Mouse (Mus musculus) yolk sac, embryonic 10.5 days (tissue): ENCODE data around the gene Nfix.
A peak's percentile ranks its signal among the peaks of the same experiment; 100 is the strongest.

Source experiments
- DNase-seq: peaks from one replicate; pipeline ENCODE4 v3.0.0-alpha.2; 2017; ENCODE audit warnings: low spot score

Nfix gene

DNA sequence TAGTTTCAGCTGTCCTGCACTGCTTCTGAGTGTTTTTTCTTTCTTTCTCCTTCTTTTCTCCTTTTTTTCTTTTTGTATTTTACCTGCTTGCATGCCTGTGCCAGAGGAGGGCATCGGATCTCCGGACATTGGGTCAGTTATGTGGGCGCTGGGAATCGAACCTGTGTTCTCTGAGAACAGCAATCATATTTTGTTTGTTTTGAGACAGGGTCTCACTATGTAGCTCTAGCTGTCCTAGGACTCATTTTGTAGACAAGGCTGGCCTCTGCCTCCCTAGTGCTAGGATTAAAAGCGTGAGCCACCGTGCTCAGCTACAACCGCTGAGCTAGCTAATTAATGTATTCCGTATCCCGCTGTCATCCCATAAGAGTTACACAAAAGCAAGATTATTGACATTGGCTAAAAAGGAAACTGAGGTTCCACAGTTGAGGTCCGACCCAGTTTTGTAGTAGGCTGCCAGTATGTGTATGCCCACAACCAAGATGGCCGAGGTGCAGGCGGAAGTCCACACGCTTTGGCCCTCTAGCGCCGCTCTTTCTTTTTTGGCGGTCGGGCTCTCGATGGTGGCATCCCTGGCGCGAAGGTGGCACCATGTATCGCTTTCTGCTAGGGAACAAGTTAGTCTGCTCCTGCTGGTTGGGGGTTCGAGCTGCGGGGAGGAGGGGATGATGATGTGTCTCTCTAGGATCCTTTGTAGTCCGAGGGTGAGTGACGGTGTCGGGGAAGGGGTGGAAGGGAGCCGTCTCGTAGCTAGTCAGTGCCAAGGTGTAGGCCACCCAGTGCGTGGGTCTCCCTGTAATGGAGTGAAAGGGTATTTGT, 135.4 kb downstream of the Nfix start:
- DNase-seq = peak; percentile 79

DNA sequence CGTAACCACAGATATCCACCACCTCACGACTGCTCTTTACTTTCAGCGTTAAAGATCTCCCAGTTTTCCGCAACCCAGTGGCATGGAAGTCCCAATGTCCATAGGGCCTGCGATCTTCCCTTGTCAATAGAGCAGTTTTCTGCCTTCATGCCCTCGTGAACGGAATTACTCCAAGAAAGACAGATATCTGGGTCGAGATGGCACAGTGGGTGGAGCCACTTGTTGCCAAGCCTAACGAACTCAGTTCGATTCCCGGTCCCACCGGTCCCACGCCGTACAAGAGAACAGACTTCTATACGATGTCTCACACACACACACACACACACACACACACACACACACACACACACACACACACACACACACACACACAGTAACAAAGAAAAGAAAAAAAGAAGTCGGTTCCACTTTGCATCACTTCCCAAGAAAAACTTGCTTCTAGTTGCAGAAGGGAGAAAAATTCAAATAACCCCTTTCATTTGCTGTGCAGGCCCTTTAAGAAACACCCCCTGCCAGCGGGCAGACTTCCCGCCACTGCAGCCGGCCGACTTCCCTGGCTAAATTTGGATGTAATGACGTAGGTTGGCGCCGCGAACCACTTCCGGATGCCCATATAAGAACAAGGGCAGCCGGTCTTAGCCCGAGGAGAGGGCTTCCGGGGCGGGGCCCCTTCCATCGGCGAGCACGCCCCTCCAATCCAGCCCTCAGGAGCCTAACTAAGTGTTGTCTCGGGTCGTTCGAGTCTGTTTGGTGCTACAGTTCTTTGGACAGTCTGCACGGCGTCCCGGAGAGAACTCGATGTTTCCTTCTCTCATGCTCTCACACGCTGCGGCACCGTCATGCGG, 136.4 kb downstream of the Nfix start:
- peak; percentile 97 for DNase-seq

GRCm38 (mm10) chr8:84662581-84663065, 137.5 kb downstream of the Nfix start, which contains the start of gene Ier2:
Gene Ier2, minus strand, starts transcription at chr8:84662852.
- DNase-seq = peak; percentile 96

DNA sequence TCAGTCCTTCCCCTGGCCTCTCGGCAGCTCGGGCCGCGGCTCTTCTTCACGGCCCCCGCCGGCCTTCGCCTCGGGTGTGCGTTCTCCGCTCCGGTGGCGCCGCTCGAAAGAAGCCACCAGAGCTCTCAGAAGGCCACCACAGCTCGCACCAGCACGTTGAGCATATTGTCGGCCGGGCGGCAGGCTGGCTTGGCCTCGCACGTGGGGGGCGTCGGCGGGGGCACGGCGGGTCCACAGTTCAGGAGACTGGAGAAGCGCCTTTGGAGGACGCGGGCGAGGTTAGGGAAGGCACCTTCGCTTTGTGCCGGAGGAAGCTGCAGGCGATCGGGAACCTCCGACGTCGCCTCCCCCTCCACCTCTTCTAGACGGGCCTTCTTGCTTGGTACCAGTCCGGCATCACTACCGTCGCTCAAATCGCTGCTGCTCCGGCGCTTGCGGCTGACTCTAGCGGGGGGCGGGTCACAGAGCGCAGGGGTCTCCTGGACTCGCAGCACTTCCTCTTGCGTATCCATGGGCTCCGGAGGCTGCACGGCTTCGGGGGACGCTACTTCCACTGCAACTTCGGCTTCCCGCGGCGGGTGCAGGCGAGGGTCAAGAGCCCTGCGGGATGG, 138.1 kb downstream of the Nfix start:
- peak; percentile 68 for DNase-seq

DNA sequence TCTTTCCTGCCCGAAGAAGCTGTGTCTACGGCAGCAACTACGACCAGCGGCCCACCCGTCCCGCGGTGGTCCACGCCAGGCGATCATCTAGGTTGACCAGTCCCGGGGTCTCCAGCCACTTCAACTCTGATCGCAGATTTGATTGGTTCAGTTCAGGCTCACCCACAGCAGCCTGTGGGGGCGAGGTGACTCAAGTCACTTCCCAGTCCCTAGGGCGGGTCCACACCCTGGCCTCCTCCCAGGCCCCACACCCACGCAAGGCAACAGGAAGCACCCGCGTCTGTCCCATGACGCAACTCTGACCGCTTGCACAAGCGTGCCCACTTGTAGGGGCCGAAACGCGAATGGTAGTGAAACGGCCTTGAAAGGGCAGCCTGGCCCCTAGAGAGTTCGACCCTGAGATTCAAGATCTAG, 138.7 kb downstream of the Nfix start:
- peak; percentile 81 for DNase-seq

- peak; percentile 92 for DNase-seq
Measured at GRCm38 (mm10) chr8:84660819-84661457, 139.2 kb downstream of the Nfix start.

GRCm38 (mm10) chr8:84659936-84660818, 140.0 kb downstream of the Nfix start:
- peak; percentile 87 for DNase-seq

DNA sequence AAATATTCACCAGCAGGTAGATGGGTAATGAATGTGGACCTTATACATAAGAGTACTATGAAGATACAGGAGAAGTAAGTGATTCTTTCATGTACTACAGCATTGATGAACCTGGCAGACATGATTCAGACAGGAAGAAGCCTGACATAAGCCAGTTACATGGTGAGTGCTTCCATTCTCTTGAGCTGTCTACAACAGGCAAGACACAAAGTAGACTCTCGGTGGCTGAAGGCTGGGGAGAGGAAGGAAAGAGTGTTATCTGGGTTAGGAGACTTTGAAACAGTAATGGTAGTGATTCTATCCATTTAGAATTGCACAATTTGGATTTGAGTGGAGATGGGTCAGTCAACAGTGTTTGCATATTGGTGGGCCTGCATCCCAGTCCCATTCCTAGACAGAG, 141.2 kb downstream of the Nfix start:
- DNase-seq = no peak

- no peak for DNase-seq
Measured at GRCm38 (mm10) chr8:84657680-84658079, 142.5 kb downstream of the Nfix start.

DNA sequence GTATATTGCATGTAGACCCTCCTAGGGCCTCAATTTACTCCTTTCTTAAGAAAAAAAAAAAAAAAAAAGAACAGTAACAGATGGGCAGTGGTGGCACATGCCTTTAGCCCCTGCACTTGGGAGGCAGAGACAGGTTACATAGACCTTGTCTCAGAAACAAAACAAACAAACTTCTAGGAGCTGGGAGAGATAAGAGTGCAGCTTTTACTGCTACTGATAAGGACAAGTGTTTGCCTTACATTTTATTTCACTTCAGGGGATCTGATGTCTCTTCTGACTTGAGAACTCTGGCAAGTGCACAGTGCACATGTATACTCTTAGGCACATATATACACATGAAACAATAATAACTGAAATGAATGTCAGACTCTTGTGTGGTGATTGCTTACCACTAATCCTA, 142.9 kb downstream of the Nfix start:
- no peak for DNase-seq

- peak; percentile 93 for DNase-seq
Measured at GRCm38 (mm10) chr8:84656641-84657126, 143.5 kb downstream of the Nfix start.

- peak; percentile 66 for DNase-seq
Measured at GRCm38 (mm10) chr8:84656191-84656525, 144.0 kb downstream of the Nfix start.

GRCm38 (mm10) chr8:84655336-84656190, 144.6 kb downstream of the Nfix start:
- DNase-seq = peak; percentile 79

GRCm38 (mm10) chr8:84654597-84654996, 145.5 kb downstream of the Nfix start:
- DNase-seq = no peak

DNA sequence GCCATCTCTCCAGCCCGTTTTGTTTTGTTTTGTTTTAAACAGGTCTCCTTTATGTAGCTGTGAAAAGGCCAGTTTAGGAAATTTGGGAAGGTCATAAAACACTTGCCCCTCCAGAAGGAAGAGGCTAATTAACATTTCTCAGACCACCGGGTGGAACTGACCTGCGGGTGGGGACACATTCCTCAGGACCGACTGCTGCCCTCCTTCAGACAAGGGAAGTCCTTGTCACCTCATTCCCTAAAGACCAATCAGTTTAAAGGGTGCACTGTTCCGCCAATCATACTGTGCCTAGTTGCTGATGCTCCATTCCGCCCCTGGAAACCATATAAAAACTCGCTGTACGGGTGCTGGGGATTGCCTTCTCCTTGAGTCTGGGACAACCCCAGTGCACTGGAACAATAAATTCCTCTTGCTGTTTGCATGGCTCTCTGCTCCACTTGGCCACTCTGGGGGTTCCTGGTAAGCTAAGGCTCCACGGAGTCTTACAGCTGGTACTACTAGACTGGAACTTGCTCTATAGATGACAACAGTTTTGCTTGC, 147.0 kb downstream of the Nfix start:
- no peak for DNase-seq

DNA sequence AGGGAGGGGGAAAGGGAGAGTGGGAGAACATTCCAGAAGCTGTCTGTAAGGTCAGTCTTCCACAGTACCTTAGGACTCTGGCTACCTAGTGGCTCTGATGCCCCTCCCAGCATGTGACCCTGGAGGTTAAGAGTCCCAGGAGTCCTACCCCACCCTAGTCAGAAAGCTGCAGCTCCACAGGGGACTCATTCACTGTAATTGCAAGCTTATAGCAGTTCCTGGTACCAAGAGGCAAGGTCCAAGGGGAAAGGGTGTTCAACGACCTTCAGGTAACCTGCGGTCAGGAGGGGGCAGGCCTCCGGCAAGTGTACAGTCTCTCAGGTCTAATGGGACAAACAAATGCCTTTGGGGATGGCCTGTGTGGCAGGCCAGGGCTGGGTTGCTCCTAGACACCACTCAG, 149.9 kb downstream of the Nfix start:
- peak; percentile 49 for DNase-seq
